Mouse (Mus musculus) stomach, embryonic 15.5 days (tissue): ENCODE measurements around the gene Htt. TPM values are rescaled to one million over a fixed set of nuclear protein-coding genes. Genes with fewer than 3 reads are reported as not detected.
A peak's percentile ranks its signal among the peaks of the same experiment; 100 is the strongest.

Experiments
- ATAC-seq: fragments of 200-750 bp; cut with Nextera tagmentation; 2 replicates; pipeline ENCODE4 v1.8.0; 2017; ENCODE audit warnings: low read depth, moderate number of reproducible peaks, moderate TSS enrichment; ENCODE audit not compliant: insufficient read depth, low FRiP score
- H3K27ac ChIP-seq: fragments of 300-500 bp; sonication (generic); 2 replicates; pipeline ENCODE4 v1.5.1; 2015; ENCODE audit warnings: mild to moderate bottlenecking, inconsistent platforms
- H3K27me3 ChIP-seq: fragments of 300-500 bp; sonication (generic); replicated peaks from 2 replicates; pipeline ENCODE4 v1.6.1; 2015; ENCODE audit warnings: inconsistent platforms
- H3K36me3 ChIP-seq: fragments of 300-500 bp; sonication (generic); 2 replicates; pipeline ENCODE4 v1.6.1; 2015; ENCODE audit warnings: inconsistent platforms
- H3K4me1 ChIP-seq: fragments of 300-500 bp; sonication (generic); 2 replicates; pipeline ENCODE4 v1.6.1; 2015; ENCODE audit warnings: inconsistent platforms
- H3K4me2 ChIP-seq: fragments of 300-500 bp; sonication (generic); 2 replicates; pipeline ENCODE4 v1.6.1; 2015; ENCODE audit warnings: mild to moderate bottlenecking, inconsistent platforms
- H3K4me3 ChIP-seq: fragments of 300-500 bp; sonication (generic); replicated peaks from 2 replicates; pipeline ENCODE4 v1.5.1; 2015; ENCODE audit warnings: inconsistent platforms
- H3K9ac ChIP-seq: fragments of 300-500 bp; sonication (generic); 2 replicates; pipeline ENCODE4 v1.6.1; 2015; ENCODE audit warnings: inconsistent platforms
- H3K9me3 ChIP-seq: fragments of 300-500 bp; sonication (generic); 2 replicates; pipeline ENCODE4 v1.6.1; 2016; ENCODE audit warnings: inconsistent platforms
- WGBS: fragments of 180-500 bp; shearing (Covaris S2); methylation state at CpG from one replicate; pipeline ENCODE4 v1.1.7; 2015; 5-methylcytosine and 5-hydroxymethylcytosine counted together
- polyA plus RNA-seq: library from polyadenylated mRNA; unstranded; fragments of >200 nt; fragmentation: Nextera tagmentation; extraction: Ambion mirVana; gene quantifications from 2 replicates; pipeline ENCODE4 v1.2.1, GENCODE M21; 2015

Htt gene
- polyA plus RNA-seq, 1 experiment from 2014 or later = 11.9 TPM

DNA sequence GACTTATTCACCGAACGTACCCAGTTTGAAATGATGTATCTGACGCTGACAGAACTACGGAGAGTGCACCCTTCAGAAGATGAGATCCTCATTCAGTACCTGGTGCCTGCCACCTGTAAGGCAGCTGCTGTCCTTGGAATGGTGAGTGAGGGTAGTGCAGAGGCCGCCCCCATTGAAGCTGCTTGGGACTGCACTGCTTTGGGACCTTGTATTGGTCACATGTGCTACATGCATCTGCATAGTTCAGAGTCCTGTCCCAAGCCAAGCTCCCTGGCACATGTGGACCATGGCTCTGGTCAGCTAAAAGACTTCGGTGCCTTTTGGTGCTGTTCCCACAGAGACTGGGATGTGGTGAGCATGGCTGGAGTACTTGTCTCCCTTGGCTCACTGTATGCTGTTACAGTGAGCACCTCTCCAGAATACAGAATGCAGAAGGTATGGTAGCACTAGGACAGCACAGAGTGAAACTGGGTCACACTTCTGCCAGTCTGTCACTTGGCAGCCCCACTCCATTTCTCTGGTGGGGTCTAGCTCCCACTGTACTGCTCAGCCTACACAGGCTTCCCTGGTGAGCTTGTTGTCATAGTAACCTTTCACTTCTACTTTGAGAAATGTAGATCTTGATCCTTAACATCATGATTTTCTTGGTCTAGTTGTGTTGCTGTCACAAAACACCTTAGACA is 138.4 kb downstream of the Htt start:
- peaks cover 33% of the 10 kb centered on the region for H3K36me3 ChIP-seq
- ATAC-seq = no peak
- no peak overlapping the region for H3K27ac ChIP-seq
- H3K4me1 ChIP-seq = no peaks in the 10 kb centered on the region
- WGBS = 93% methylated on average over 6 of the region's 6 CpGs
- no peak overlapping the region for H3K4me3 ChIP-seq
- H3K9ac ChIP-seq = no peak overlapping the region
- no peaks in the 10 kb centered on the region for H3K9me3 ChIP-seq
- no peaks in the 10 kb centered on the region for H3K27me3 ChIP-seq
- H3K4me2 ChIP-seq = no peak overlapping the region

DNA sequence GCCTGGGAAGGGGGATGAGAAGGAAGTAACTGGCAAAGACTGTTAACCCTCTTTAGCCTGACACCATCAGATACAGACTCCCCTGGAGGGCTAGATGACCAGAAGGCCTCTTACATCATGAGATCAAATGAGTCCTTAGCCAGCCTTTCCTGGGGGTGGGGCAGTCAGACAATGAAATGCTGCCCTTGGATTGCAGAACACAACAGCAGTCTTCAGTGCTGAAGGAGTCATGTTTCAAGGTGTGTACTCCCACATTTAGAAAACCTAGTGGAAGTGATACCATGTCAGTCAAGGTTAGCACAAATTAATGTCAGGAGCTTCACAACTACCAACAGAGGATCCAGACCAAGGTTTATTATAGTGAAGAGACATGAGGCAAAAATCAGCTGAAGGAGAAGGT is 140.8 kb downstream of the Htt start:
- no peaks in the 10 kb centered on the region for H3K9me3 ChIP-seq
- no peak overlapping the region for H3K4me3 ChIP-seq
- ATAC-seq = no peak
- no peak overlapping the region for H3K4me2 ChIP-seq
- peaks cover 45% of the 10 kb centered on the region for H3K36me3 ChIP-seq
- no peak overlapping the region for H3K27ac ChIP-seq
- no peaks in the 10 kb centered on the region for H3K4me1 ChIP-seq
- no peaks in the 10 kb centered on the region for H3K27me3 ChIP-seq
- no peak overlapping the region for H3K9ac ChIP-seq

DNA sequence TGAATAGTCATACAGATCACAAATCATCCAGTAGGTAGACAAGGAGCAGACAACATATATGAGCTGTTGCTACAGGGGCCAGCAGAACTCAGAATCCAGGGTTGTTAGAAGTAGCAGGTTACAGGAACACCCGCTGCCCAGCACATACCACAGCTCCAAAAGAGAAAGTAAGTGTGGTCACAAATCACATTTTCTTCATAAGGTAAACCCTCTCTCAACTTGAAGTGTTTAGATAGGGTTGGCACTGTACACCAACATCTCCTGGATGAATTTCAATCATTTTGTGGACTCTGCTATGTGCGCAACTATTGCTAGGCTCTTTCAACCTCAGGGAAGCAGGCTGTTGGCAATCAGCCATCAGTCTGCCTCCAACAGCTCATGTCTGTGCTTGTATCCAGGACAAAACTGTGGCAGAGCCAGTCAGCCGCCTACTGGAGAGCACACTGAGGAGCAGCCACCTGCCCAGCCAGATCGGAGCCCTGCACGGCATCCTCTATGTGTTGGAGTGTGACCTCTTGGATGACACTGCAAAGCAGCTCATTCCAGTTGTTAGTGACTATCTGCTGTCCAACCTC is 141.4 kb downstream of the Htt start:
- no peaks in the 10 kb centered on the region for H3K4me1 ChIP-seq
- H3K36me3 ChIP-seq = peaks cover 45% of the 10 kb centered on the region
- WGBS = 77% methylated on average over 5 of the region's 5 CpGs
- no peaks in the 10 kb centered on the region for H3K27me3 ChIP-seq
- H3K4me2 ChIP-seq = no peak overlapping the region
- no peak overlapping the region for H3K9ac ChIP-seq
- no peak overlapping the region for H3K4me3 ChIP-seq
- no peaks in the 10 kb centered on the region for H3K9me3 ChIP-seq
- peak; percentile 65; the same call in 1 of the 2 replicates for ATAC-seq
- H3K27ac ChIP-seq = no peak overlapping the region; the same call in 1 of the 2 replicates

DNA sequence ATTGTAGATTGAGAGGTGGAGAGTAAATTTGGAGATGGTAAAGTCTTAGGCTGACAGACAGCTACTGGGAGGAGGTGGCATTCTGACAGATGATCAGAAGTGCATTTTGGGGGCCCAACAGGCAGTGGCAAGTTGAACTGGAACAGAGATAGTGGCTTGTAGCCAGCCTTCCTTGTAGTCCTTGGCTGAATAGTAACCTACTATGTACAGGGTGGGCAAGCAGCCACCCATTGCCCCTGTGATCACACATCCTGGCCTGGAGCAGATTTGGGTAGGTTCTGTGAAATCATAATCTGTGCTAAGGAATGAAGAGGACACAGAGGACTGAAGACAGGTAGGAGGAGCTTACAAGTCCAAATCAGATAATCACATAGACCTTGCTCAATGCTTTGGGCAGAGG is 142.9 kb downstream of the Htt start:
- H3K9ac ChIP-seq = no peak overlapping the region
- H3K4me2 ChIP-seq = no peak overlapping the region
- H3K36me3 ChIP-seq = peaks cover 35% of the 10 kb centered on the region
- H3K4me3 ChIP-seq = no peak overlapping the region
- H3K27ac ChIP-seq = no peak overlapping the region
- no peaks in the 10 kb centered on the region for H3K27me3 ChIP-seq
- no peak for ATAC-seq
- H3K9me3 ChIP-seq = no peaks in the 10 kb centered on the region
- H3K4me1 ChIP-seq = 0 out of 2 replicates have a peak, but pooled peaks cover 3% of the 10 kb centered on the region

DNA sequence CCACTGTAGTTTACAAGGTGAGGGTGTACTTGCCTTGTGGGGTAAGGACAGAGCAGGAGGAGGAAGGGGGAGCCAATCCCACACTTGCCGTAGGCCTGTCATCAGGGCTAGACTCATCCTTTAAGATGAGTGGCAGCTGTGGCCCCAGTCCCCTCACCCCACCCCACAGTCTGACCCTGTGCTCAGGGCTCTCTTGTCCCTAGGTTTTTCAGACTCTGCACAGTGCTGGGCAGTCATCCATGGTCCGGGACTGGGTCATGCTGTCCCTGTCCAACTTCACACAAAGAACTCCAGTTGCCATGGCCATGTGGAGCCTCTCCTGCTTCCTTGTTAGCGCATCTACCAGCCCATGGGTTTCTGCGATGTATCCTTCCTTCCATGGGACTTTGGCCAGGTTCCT is 145.7 kb downstream of the Htt start:
- no peak overlapping the region for H3K4me2 ChIP-seq
- H3K27me3 ChIP-seq = no peaks in the 10 kb centered on the region
- H3K27ac ChIP-seq = no peak overlapping the region
- H3K36me3 ChIP-seq = peaks cover 27% of the 10 kb centered on the region
- H3K9ac ChIP-seq = no peak overlapping the region
- ATAC-seq = no peak
- no peak overlapping the region for H3K4me3 ChIP-seq
- H3K9me3 ChIP-seq = no peaks in the 10 kb centered on the region
- 85% methylated on average over 4 of the region's 4 CpGs for WGBS
- H3K4me1 ChIP-seq = 0 out of 2 replicates have a peak, but pooled peaks cover 8% of the 10 kb centered on the region

DNA sequence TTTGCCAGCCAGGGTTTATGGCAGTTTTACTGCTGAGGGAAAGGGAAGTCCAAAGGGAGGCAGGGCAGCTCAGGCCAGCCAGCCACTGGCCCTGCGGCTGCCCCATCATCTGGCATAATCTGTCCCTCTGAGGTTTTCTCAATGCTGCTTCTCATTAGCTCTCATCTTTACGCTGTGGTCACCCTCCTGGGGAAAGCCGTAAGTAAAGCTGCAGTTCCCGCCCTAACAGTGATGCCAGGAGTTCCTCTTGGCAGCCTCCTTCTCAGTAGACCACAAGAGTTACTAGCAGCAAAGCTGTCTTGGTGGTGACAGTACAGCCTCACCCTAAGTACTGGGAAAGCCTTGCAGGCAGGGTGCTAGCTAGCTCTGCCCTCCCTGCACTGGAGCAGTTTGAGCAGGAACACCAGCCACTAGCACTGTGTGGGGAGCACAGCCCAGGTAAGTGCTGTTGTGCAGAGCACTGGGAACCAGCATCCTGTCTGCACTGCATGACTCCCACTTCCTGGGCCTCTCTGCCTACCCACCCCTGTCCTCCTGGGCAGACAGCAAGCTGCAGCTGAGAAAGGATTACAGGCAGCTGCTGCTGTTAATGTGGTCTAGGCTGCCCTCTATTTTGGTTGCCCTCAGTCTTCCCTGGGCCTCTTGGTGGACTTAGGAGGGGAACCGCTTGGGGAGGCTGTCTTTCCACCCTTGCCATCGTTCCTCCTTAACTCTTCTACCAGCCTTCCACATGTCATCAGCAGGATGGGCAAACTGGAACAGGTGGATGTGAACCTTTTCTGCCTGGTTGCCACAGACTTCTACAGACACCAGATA is 146.6 kb downstream of the Htt start, which contains the start of gene Msantd1:
Gene Msantd1, plus strand, starts transcription at position 103 of the 816 bp plus-strand sequence.
- Histone ChIP-seq H3K36me3 (peaks cover 24% of the 10 kb centered on the region), H3K4me3 (no peak within 1 kb of the TSS), H3K9me3 (no peaks in the 10 kb centered on the region), H3K4me2 (no peak within 1 kb of the TSS), H3K4me1 (0 out of 2 replicates have a peak, but pooled peaks cover 8% of the 10 kb centered on the region), H3K27ac (peak within 1 kb of the TSS; percentile 84), H3K27me3 (no peaks in the 10 kb centered on the region), H3K9ac (no peak within 1 kb of the TSS)
- 80% methylated on average over 6 of the region's 6 CpGs for WGBS
- no peak for ATAC-seq

DNA sequence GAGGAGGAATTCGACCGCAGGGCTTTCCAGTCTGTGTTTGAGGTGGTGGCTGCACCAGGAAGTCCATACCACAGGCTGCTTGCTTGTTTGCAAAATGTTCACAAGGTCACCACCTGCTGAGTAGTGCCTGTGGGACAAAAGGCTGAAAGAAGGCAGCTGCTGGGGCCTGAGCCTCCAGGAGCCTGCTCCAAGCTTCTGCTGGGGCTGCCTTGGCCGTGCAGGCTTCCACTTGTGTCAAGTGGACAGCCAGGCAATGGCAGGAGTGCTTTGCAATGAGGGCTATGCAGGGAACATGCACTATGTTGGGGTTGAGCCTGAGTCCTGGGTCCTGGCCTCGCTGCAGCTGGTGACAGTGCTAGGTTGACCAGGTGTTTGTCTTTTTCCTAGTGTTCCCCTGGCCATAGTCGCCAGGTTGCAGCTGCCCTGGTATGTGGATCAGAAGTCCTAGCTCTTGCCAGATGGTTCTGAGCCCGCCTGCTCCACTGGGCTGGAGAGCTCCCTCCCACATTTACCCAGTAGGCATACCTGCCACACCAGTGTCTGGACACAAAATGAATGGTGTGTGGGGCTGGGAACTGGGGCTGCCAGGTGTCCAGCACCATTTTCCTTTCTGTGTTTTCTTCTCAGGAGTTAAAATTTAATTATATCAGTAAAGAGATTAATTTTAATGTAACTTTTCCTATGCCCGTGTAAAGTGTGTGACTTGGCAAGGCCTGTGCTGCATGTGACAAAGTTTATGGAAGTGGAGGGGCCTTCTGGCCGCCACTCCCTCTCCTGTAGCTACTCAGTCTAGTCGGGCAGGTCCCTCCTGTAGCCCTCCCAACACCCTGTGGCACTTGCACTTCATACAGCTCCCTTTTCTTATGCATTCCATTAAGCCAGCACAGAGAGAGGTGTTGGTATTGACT is 147.4 kb downstream of the Htt start:
- no peak overlapping the region for H3K9ac ChIP-seq
- H3K4me3 ChIP-seq = no peak overlapping the region
- H3K27ac ChIP-seq = peak overlapping the region; percentile 84
- H3K9me3 ChIP-seq = no peaks in the 10 kb centered on the region
- WGBS = 63% methylated on average over 9 of the region's 9 CpGs
- H3K4me1 ChIP-seq = 0 out of 2 replicates have a peak, but pooled peaks cover 8% of the 10 kb centered on the region
- H3K4me2 ChIP-seq = no peak overlapping the region
- H3K27me3 ChIP-seq = no peaks in the 10 kb centered on the region
- H3K36me3 ChIP-seq = peaks cover 21% of the 10 kb centered on the region
- peak; percentile 61; the same call in 1 of the 2 replicates for ATAC-seq

DNA sequence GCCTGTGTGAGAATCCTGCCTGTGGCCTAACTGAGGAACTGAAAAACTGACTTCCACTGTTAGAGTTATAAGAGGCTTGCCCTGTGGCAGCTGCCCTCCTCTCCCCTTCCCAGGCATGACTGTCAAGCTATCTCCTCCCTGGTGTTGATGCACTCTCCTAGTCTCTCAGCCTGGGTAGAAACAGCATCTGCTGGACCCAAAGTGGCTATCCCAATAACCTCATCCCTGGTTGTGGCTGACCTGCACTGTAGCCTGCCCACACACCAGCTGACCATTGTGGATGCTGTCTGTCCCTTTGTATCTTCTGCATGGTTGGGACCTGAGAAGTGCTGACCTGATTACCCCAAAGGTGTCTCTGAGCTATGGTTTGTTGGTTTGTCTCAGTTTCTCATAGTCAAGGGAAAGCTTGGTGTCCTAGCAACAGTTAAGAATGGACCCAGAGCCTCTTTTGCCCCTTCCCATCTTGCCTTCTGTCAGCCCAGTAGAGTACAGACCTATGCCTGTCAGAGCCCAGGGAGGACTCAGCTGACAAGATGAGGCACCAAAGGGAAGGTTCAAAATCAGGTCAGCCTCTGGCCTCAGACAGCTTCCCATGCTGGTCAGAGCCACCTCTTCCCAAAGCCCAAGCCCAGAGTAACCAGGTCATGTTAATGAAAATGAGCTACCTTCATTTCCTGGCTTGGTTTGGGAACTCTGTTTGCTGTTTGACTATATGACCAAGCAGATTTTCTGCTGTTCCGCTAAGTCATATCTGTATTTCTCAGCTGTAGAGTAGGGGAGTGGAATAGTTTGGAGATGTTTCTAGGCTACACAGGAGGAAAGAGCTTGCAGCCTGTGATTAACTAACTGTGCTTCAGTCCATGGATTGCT is 148.3 kb downstream of the Htt start:
- H3K4me3 ChIP-seq = no peak overlapping the region
- no peaks in the 10 kb centered on the region for H3K27me3 ChIP-seq
- ATAC-seq = 0 out of 2 replicates have a peak, but pooled peaks have one; percentile 24
- H3K4me1 ChIP-seq = 0 out of 2 replicates have a peak, but pooled peaks cover 8% of the 10 kb centered on the region
- H3K27ac ChIP-seq = peak overlapping the region; percentile 84
- peaks cover 18% of the 10 kb centered on the region for H3K36me3 ChIP-seq
- 85% methylated on average over 1 of the region's 1 CpGs for WGBS
- no peaks in the 10 kb centered on the region for H3K9me3 ChIP-seq
- H3K4me2 ChIP-seq = no peak overlapping the region
- no peak overlapping the region for H3K9ac ChIP-seq

DNA sequence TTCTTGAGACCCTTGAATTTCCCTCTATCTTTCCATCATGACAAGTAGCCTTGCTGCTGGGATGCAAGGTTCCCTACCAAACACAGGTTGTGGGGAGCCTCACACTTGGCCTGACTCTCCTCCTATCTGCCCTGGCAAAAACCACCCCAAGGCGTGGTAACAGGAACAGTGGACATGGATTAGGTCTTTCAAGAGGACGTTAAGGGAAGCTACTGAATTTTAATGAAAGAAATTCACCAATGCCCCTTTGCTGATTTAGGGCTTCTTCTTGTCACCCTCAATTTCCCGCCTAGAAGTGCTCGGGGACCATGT is 148.9 kb downstream of the Htt start:
- Histone ChIP-seq H3K4me3 (no peak overlapping the region), H3K9ac (no peak overlapping the region), H3K27me3 (no peaks in the 10 kb centered on the region), H3K4me1 (0 out of 2 replicates have a peak, but pooled peaks cover 8% of the 10 kb centered on the region), H3K36me3 (peaks cover 15% of the 10 kb centered on the region), H3K4me2 (no peak overlapping the region), H3K27ac (no peak overlapping the region), H3K9me3 (no peaks in the 10 kb centered on the region)
- WGBS = 88% methylated on average over 4 of the region's 4 CpGs
- ATAC-seq = no peak

DNA sequence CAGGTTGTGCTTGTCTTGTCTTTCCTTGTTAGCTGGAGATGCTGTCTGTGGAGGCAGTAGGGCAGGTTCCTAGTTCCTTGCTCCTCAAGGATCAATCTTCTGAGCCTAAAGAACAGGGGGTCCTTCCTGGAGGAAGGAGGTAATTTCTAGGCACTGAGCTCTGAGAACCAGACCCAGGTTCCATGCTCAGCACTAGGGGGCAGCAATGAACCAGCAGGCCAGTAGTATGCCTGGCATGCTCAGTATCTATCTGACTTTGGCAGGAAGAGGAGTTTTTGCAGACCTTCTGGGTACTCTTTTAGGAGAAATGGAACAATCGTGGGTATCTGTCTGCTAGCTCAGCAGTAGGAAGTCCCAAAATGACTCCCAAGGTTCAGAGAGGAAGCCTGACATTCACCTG is 154.3 kb downstream of the Htt start:
- Histone ChIP-seq H3K4me1 (no peaks in the 10 kb centered on the region), H3K36me3 (no peaks in the 10 kb centered on the region), H3K27ac (no peak overlapping the region), H3K9me3 (no peaks in the 10 kb centered on the region), H3K27me3 (no peaks in the 10 kb centered on the region), H3K4me3 (no peak overlapping the region), H3K4me2 (no peak overlapping the region), H3K9ac (no peak overlapping the region)
- 3% methylated on average over 1 of the region's 1 CpGs for WGBS
- peak; percentile 55; the same call in 1 of the 2 replicates for ATAC-seq

DNA sequence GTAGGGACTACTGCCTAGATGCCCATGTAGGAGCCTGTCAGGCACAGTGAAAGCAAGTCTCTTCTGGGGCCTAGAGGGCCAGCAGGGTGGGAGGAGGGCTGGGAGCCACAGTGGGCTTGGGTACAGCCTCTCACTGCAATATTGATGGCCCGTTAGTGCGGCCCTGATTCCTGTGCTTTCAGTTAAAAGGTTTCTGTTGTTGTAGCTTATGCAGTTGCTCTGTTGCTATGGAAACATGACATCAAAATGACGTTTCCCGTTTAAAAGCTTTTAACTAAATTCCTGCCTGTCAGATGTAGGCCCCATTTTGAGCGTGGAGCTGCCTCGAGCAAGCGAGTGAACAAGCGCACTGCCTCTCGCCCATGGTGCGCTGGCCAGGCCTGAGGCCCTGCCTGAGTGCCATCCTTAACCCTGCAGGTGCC is 155.7 kb downstream of the Htt start:
- Histone ChIP-seq H3K9ac (no peak overlapping the region), H3K36me3 (no peaks in the 10 kb centered on the region), H3K27ac (no peak overlapping the region), H3K4me1 (no peaks in the 10 kb centered on the region), H3K4me3 (no peak overlapping the region), H3K9me3 (no peaks in the 10 kb centered on the region), H3K4me2 (no peak overlapping the region), H3K27me3 (no peaks in the 10 kb centered on the region)
- no peak for ATAC-seq
- 41% methylated on average over 10 of the region's 10 CpGs for WGBS
